25 mouse cellular contexts compared by ENCODE assay signal in genomic region chr7:64212870-64213269, GRCm38 (mm10). TPM values are rescaled to one million over a fixed set of nuclear protein-coding genes. Genes with fewer than 3 reads are reported as not detected.
A peak's percentile ranks its signal among the peaks of the same experiment; 100 is the strongest.
DNase-seq lines count a peak whose midpoint lies in the region; ATAC-seq lines count a peak whose summit lies in the region.
"Had no signal": no experiment of that assay in that cellular context is flagged by ENCODE, and none has a peak within 500 bp of the region (broad histone marks: within the 10 kb centered on the region; RNA-seq: fewer than 3 reads in every experiment).

No protein-coding gene starts in this region.

- no peak overlapping the region for H3K9ac ChIP-seq in embryonic facial prominence, embryonic 13.5 days
- no peak overlapping the region for H3K9ac ChIP-seq in embryonic facial prominence, embryonic 14.5 days (ENCODE audit: low read depth, low read length)
- H3K9ac ChIP-seq in stomach, embryonic 16.5 days (ENCODE audit: low read length): no peak overlapping the region
- no peak overlapping the region for H3K9ac ChIP-seq in forebrain, embryonic 12.5 days
- H3K9ac ChIP-seq: embryonic facial prominence, embryonic 12.5 days had no signal

- ATAC-seq in embryonic facial prominence, embryonic 13.5 days (ENCODE audit: insufficient number of reproducible peaks, insufficient read depth, low FRiP score, low TSS enrichment, low read depth): 0 out of 2 replicates have a peak, but pooled peaks have one; percentile 12
- 0 out of 2 replicates have a peak, but pooled peaks have one; percentile 35 for ATAC-seq in embryonic facial prominence, embryonic 14.5 days (ENCODE audit: low read depth)
- 0 out of 2 replicates have a peak, but pooled peaks have one; percentile 50 for ATAC-seq in stomach, embryonic 16.5 days (ENCODE audit: insufficient read depth, low FRiP score)
- no peak for ATAC-seq in forebrain, embryonic 12.5 days (ENCODE audit: low FRiP score)
- ATAC-seq: activated CD4-positive, CD25-positive, alpha-beta regulatory T cell, adult 4 months; forebrain, embryonic 14.5 days; forebrain, embryonic 16.5 days; Patski had no signal

- H3K36me3 ChIP-seq in embryonic facial prominence, embryonic 13.5 days: no peaks in the 10 kb centered on the region
- no peaks in the 10 kb centered on the region for H3K36me3 ChIP-seq in embryonic facial prominence, embryonic 10.5 days (replicated peaks)
- H3K36me3 ChIP-seq in embryonic facial prominence, embryonic 14.5 days (ENCODE audit: control insufficient read depth, insufficient read depth, low read length): no peaks in the 10 kb centered on the region
- no peaks in the 10 kb centered on the region for H3K36me3 ChIP-seq in stomach, embryonic 16.5 days (ENCODE audit: control insufficient read depth, insufficient read depth, low read length)
- no peaks in the 10 kb centered on the region for H3K36me3 ChIP-seq in forebrain, embryonic 12.5 days (replicated peaks)
- H3K36me3 ChIP-seq: embryonic facial prominence, embryonic 12.5 days; G1E had no signal

- no peak overlapping the region for H3K27ac ChIP-seq in embryonic facial prominence, embryonic 13.5 days
- H3K27ac ChIP-seq in embryonic facial prominence, embryonic 10.5 days (replicated peaks): no peak overlapping the region
- no peak overlapping the region for H3K27ac ChIP-seq in embryonic facial prominence, embryonic 14.5 days (replicated peaks; ENCODE audit: low read depth, low read length)
- no peak overlapping the region for H3K27ac ChIP-seq in stomach, embryonic 16.5 days (ENCODE audit: low read length)
- no peak overlapping the region for H3K27ac ChIP-seq in forebrain, embryonic 12.5 days
- H3K27ac ChIP-seq: embryonic facial prominence, embryonic 12.5 days had no signal

- no peak overlapping the region for H3K4me2 ChIP-seq in embryonic facial prominence, embryonic 13.5 days
- H3K4me2 ChIP-seq in embryonic facial prominence, embryonic 14.5 days (ENCODE audit: low read depth, low read length): no peak overlapping the region
- no peak overlapping the region for H3K4me2 ChIP-seq in stomach, embryonic 16.5 days (ENCODE audit: low read depth, low read length)
- H3K4me2 ChIP-seq in forebrain, embryonic 12.5 days: no peak overlapping the region
- H3K4me2 ChIP-seq: embryonic facial prominence, embryonic 12.5 days had no signal

- WGBS in embryonic facial prominence, embryonic 13.5 days: 79% methylated on average over 4 of the region's 4 CpGs
- 87% methylated on average over 4 of the region's 4 CpGs for WGBS in embryonic facial prominence, embryonic 10.5 days
- WGBS in embryonic facial prominence, embryonic 14.5 days: 74% methylated on average over 4 of the region's 4 CpGs
- WGBS in stomach, embryonic 16.5 days: 74% methylated on average over 4 of the region's 4 CpGs
- 89% methylated on average over 4 of the region's 4 CpGs for WGBS in forebrain, embryonic 12.5 days

- no peak for DNase-seq in embryonic facial prominence, embryonic 10.5 days (ENCODE audit: low spot score)
- peak; percentile 9 for DNase-seq in CD4-positive helper T cell, adult 2 months (ENCODE audit: low read depth, low spot score)
- no peak for DNase-seq in embryonic facial prominence, embryonic 14.5 days (ENCODE audit: low spot score)
- no peak for DNase-seq in ovary, adult 18-20 months (ENCODE audit: low spot score)
- no peak for DNase-seq in frontal cortex, postnatal 25 days (ENCODE audit: low spot score in 2 of 2)
- DNase-seq: adrenal gland, adult 8-10 months; adrenal gland, postnatal 14 days; B cell, adult 2 months; cerebellum, adult 11 months; cerebellum, adult 18-20 months; cerebellum, adult 8-10 months; cerebellum, adult 9-11 months; cerebellum, postnatal 14 days; cerebellum, postnatal 36 days; embryo, embryonic 11 days had no signal

- peaks cover 4% of the 10 kb centered on the region; the same call in 1 of the 2 replicates for H3K4me1 ChIP-seq in embryonic facial prominence, embryonic 13.5 days
- peaks cover 13% of the 10 kb centered on the region for H3K4me1 ChIP-seq in embryonic facial prominence, embryonic 10.5 days
- no peaks in the 10 kb centered on the region for H3K4me1 ChIP-seq in embryonic facial prominence, embryonic 14.5 days (ENCODE audit: control insufficient read depth, insufficient read depth, low read length)
- no peaks in the 10 kb centered on the region for H3K4me1 ChIP-seq in stomach, embryonic 16.5 days (ENCODE audit: control insufficient read depth, insufficient read depth, low read length)
- H3K4me1 ChIP-seq in forebrain, embryonic 12.5 days: no peaks in the 10 kb centered on the region
- H3K4me1 ChIP-seq: embryonic facial prominence, embryonic 12.5 days had no signal

- H3K9me3 ChIP-seq in embryonic facial prominence, embryonic 13.5 days: no peaks in the 10 kb centered on the region
- no peaks in the 10 kb centered on the region for H3K9me3 ChIP-seq in embryonic facial prominence, embryonic 10.5 days
- H3K9me3 ChIP-seq in embryonic facial prominence, embryonic 14.5 days (ENCODE audit: control insufficient read depth, low read length): no peaks in the 10 kb centered on the region
- H3K9me3 ChIP-seq in stomach, embryonic 16.5 days (replicated peaks; ENCODE audit: control insufficient read depth, low read length): no peaks in the 10 kb centered on the region
- H3K9me3 ChIP-seq in forebrain, embryonic 12.5 days: no peaks in the 10 kb centered on the region
- H3K9me3 ChIP-seq: embryonic facial prominence, embryonic 12.5 days; G1E had no signal

- no peaks in the 10 kb centered on the region for H3K27me3 ChIP-seq in embryonic facial prominence, embryonic 13.5 days
- H3K27me3 ChIP-seq in embryonic facial prominence, embryonic 10.5 days (replicated peaks; ENCODE audit: low read depth, poor library complexity, severe bottlenecking): no peaks in the 10 kb centered on the region
- H3K27me3 ChIP-seq in embryonic facial prominence, embryonic 14.5 days (replicated peaks; ENCODE audit: control insufficient read depth, insufficient read depth, low read length): no peaks in the 10 kb centered on the region
- H3K27me3 ChIP-seq in stomach, embryonic 16.5 days (ENCODE audit: control insufficient read depth, insufficient read depth, low read length): no peaks in the 10 kb centered on the region
- no peaks in the 10 kb centered on the region for H3K27me3 ChIP-seq in forebrain, embryonic 12.5 days
- H3K27me3 ChIP-seq: CH12.LX; embryonic facial prominence, embryonic 12.5 days; Patski had no signal

- H3K4me3 ChIP-seq in embryonic facial prominence, embryonic 13.5 days: no peak overlapping the region
- no peak overlapping the region for H3K4me3 ChIP-seq in embryonic facial prominence, embryonic 10.5 days
- H3K4me3 ChIP-seq in embryonic facial prominence, embryonic 14.5 days (ENCODE audit: low read depth, low read length): no peak overlapping the region
- no peak overlapping the region for H3K4me3 ChIP-seq in stomach, embryonic 16.5 days (replicated peaks; ENCODE audit: low read length)
- H3K4me3 ChIP-seq in forebrain, embryonic 12.5 days (replicated peaks): no peak overlapping the region
- H3K4me3 ChIP-seq: embryonic facial prominence, embryonic 12.5 days had no signal

RNA-seq across cellular contexts. Expression of gene Trpm1, which starts 59.2 kb away (rescaled TPM):
- 1.5 and 1.6 TPM in 2 replicates for polyA plus RNA-seq in embryonic facial prominence, embryonic 13.5 days (2015; fragmentation: Nextera tagmentation; extraction: Ambion mirVana)
- polyA plus RNA-seq in embryonic facial prominence, embryonic 10.5 days (2016; fragmentation: Nextera tagmentation; extraction: Ambion mirVana): 13.0 and 16.0 TPM in 2 replicates
- polyA plus RNA-seq in embryonic facial prominence, embryonic 14.5 days (2014; fragmentation: Nextera tagmentation; extraction: Ambion mirVana): 1.7 and 1.8 TPM in 2 replicates
- 0.12 and 0.22 TPM in 2 replicates for polyA plus RNA-seq in stomach, embryonic 16.5 days (2015; fragmentation: Nextera tagmentation; extraction: Ambion mirVana)
- polyA plus RNA-seq in forebrain, embryonic 12.5 days (2016; fragmentation: Nextera tagmentation; extraction: Ambion mirVana): 0.63 and 2.0 TPM in 2 replicates
- polyA plus RNA-seq: G1E had no signal
